Mouse (Mus musculus) ES-E14 (cell line): ENCODE results near the gene Filip1. TPM values are rescaled to one million over a fixed set of nuclear protein-coding genes. Genes with fewer than 3 reads are reported as not detected.

Experiments used
- DNase-seq: peaks from one replicate; pipeline ENCODE4 v3.0.0-alpha.2; 2013; ENCODE audit warnings: low read depth, low spot score
- H3K27ac ChIP-seq: 2 replicates; pipeline ENCODE4 v1.5.1; 2012; ENCODE audit warnings: low read depth, mild to moderate bottlenecking, low read length, moderate library complexity, mixed read lengths; ENCODE audit not compliant: poor library complexity, insufficient read depth, severe bottlenecking
- H3K36me3 ChIP-seq: 2 replicates; pipeline ENCODE4 v1.6.1; 2012; ENCODE audit warnings: mild to moderate bottlenecking, low read length, moderate library complexity, mixed read lengths; ENCODE audit not compliant: control insufficient read depth, poor library complexity, insufficient read depth, severe bottlenecking
- H3K4me1 ChIP-seq, 2 experiments: fragments of 150-350 bp in 1 of 2; sonication (generic) in 1 of 2; 2 replicates each; pipeline ENCODE4 v1.6.1; 2012; ENCODE audit warnings: low read length in 2 of 2, mild to moderate bottlenecking in 1 of 2, mixed read lengths in 1 of 2; ENCODE audit not compliant: control insufficient read depth in 2 of 2, insufficient read depth in 2 of 2, poor library complexity in 1 of 2
- H3K4me3 ChIP-seq, 2 experiments: fragments of 150-350 bp in 1 of 2; sonication (generic) in 1 of 2; 2 replicates each; pipeline ENCODE4 v1.5.1; 2012; ENCODE audit warnings: low read length in 2 of 2, low read depth in 1 of 2, mild to moderate bottlenecking in 1 of 2, mixed read lengths in 1 of 2; ENCODE audit not compliant: insufficient read depth in 1 of 2, poor library complexity in 1 of 2, severe bottlenecking in 1 of 2
- H3K9ac ChIP-seq: 2 replicates; pipeline ENCODE4 v1.6.1; 2012; ENCODE audit warnings: low read depth, mild to moderate bottlenecking, low read length, mixed read lengths; ENCODE audit not compliant: poor library complexity, insufficient read depth, severe bottlenecking
- H3K9me3 ChIP-seq: fragments of 150-350 bp; sonication (generic); 2 replicates; pipeline ENCODE4 v1.6.1; 2012; ENCODE audit warnings: low read depth, mild to moderate bottlenecking, low read length; ENCODE audit not compliant: control insufficient read depth, insufficient read depth
- CHD2 ChIP-seq: IDR thresholded peaks from 2 replicates; pipeline ENCODE4 v1.6.1; 2014; ENCODE audit warnings: mild to moderate bottlenecking, low read depth, low read length, inconsistent platforms
- HCFC1 ChIP-seq: IDR thresholded peaks from 2 replicates; pipeline ENCODE4 v1.6.1; 2012; ENCODE audit warnings: low read length, inconsistent platforms, borderline replicate concordance; ENCODE audit not compliant: insufficient read depth
- MAFK ChIP-seq: IDR thresholded peaks from 2 replicates; pipeline ENCODE4 v1.6.1; 2014; ENCODE audit warnings: mild to moderate bottlenecking, low read depth, low read length, inconsistent platforms; ENCODE audit not compliant: insufficient read depth
- ZC3H11A ChIP-seq: IDR thresholded peaks from 2 replicates; pipeline ENCODE4 v1.6.1; 2012; ENCODE audit warnings: low read depth, mild to moderate bottlenecking, inconsistent platforms, low read length, borderline replicate concordance
- ZNF384 ChIP-seq: IDR thresholded peaks from 2 replicates; pipeline ENCODE4 v1.6.1; 2012; ENCODE audit warnings: low read depth, low read length, inconsistent platforms
- in situ Hi-C, 2 experiments: fragments of 600-800 bp; cut with MboI; formaldehyde crosslinking; loops; one replicate each; pipeline ENCODE4 v1.15.1; 2025; ENCODE audit warnings: low sequenced_read_pairs in 2 of 2, inconsistent platforms in 1 of 2; ENCODE audit not compliant: unreplicated experiment in 2 of 2
- total RNA-seq: library from RNA; depleted of rRNA; stranded (reverse); fragments of 300-350 nt; gene quantifications from 2 replicates; pipeline ENCODE4 v1.2.3, GENCODE M21; 2012; rRNA removed

Gene Filip1
- total RNA-seq, 1 experiment: 0.09 TPM

GRCm38 (mm10) chr9:79779354-79779753, 233.3 kb downstream of the Filip1 start:
- DNase-seq: no peak
- no peaks in the 10 kb centered on the region for H3K4me1 ChIP-seq
- H3K27ac ChIP-seq: no peak overlapping the region
- H3K9ac ChIP-seq: no peak overlapping the region
- TF ChIP-seq HCFC1: no peak
- no peak for TF ChIP-seq MAFK
- no peak for TF ChIP-seq ZNF384
- no peak for TF ChIP-seq CHD2
- no peak for TF ChIP-seq ZC3H11A
- H3K36me3 ChIP-seq: no peaks in the 10 kb centered on the region
- in situ Hi-C loops: no loop called here
- no peaks in the 10 kb centered on the region for H3K9me3 ChIP-seq
- H3K4me3 ChIP-seq: no peak overlapping the region

GRCm38 (mm10) chr9:79766991-79767545, 245.6 kb downstream of the Filip1 start:
- Histone ChIP-seq H3K4me3 (no peak overlapping the region), H3K9me3 (no peaks in the 10 kb centered on the region), H3K9ac (no peak overlapping the region), H3K27ac (no peak overlapping the region), H3K36me3 (no peaks in the 10 kb centered on the region), H3K4me1 (no peaks in the 10 kb centered on the region)
- DNase-seq: no peak
- TF ChIP-seq ZC3H11A (no peak), MAFK (no peak)
- in situ Hi-C loops: no loop called here

DNA sequence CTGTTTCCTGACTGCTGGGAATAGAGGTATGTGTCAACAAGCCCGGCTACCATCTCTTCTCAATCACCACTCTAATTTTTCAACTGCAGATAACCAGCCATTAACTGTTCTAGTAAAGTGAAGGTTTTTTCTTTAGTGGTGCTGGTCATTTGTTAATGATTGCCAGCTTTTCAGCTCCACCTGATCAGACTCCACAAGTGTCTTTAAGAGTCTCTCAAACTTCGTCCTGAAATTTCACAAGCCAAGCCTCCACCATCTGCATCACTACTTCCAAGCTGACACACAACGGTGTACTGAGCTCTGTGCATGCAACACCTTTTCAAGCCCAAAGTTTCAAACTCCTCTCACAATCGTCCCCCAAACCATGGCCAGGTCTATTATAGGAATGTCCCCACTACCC, 247.3 kb downstream of the Filip1 start:
- Histone ChIP-seq H3K4me1 (peaks cover 0 to 2% of the 10 kb centered on the region in 2 experiments; a peak in 1 of 4 replicates), H3K9ac (no peak overlapping the region), H3K9me3 (no peaks in the 10 kb centered on the region), H3K36me3 (no peaks in the 10 kb centered on the region), H3K4me3 (no peak overlapping the region), H3K27ac (no peak overlapping the region)
- TF ChIP-seq CHD2: no peak
- TF ChIP-seq ZNF384: no peak
- no peak for TF ChIP-seq ZC3H11A
- no peak for TF ChIP-seq HCFC1
- TF ChIP-seq MAFK: no peak
- DNase-seq: no peak
- in situ Hi-C loops: no loop called here

Other genes with a start within 250 kb of the Filip1 start
- gene Tmem30a, start 219.3 kb downstream of the Filip1 start, total RNA-seq: 36.9 and 49.1 TPM in 2 replicates
- gene Senp6, start 54.1 kb upstream of the Filip1 start, total RNA-seq: 86.7 and 95.2 TPM in 2 replicates
- gene Myo6, start 152.2 kb upstream of the Filip1 start, total RNA-seq: 7.0 and 9.0 TPM in 2 replicates